Mouse (Mus musculus) cortical plate, adult 2 months (tissue): ENCODE results near the gene Ssna1.
"Not testable (repeated sequence)": the region's sequence is repeated elsewhere in the genome, so short reads cannot be mapped to it uniquely, and the experiment has no call there.

Experiments used
- CTCF ChIP-seq: fragments of 200-500 bp; IDR thresholded peaks from 2 replicates; pipeline ENCODE4 v1.5.1; 2011; ENCODE audit warnings: mild to moderate bottlenecking, control low read depth, low read length; ENCODE audit not compliant: insufficient read depth; ENCODE audit errors: extremely low read depth
- POLR2A ChIP-seq: fragments of 200-500 bp; IDR thresholded peaks from 2 replicates; pipeline ENCODE4 v1.6.1; 2011; ENCODE audit warnings: mild to moderate bottlenecking, low read length, control low read depth; ENCODE audit not compliant: insufficient read depth; ENCODE audit errors: extremely low read depth

DNA sequence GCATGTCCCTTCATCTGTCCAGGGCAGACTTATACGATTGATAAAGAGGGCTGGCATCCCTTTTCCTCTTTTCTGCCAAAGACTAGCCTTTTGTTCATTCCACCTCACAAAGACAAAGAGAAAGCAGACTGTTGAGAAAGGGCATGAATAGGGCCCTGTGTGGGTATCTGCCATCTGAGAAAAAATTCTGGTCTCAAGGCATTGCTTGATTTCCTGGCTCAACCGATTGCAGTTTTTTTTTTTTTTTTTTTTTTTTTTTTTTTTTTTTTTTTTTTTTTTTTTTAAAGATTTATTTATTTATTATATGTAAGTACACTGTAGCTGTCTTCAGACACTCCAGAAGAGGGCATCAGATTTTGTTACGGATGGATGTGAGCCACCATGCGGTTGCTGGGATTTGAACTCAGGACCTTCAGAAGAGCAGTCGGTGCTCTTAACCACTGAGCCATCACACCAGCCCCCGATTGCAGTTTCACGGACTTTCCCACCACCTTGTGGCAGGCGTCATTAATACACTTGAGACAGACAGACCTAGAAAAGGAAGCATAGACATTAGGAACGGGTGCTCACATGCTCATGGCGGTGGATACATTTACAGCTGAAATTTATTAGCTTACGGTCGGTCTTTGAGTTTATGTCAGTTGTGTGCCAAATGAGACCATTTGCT, 15.7 kb downstream of the Ssna1 start:
- TF ChIP-seq POLR2A: not testable (repeated sequence)
- 0 out of 2 replicates have a peak, but pooled peaks have one; percentile 13 for TF ChIP-seq CTCF
